Mouse (Mus musculus): ENCODE results near the gene Rnf39. TPM values are rescaled to one million over a fixed set of nuclear protein-coding genes. Genes with fewer than 3 reads are reported as not detected.
A peak's percentile ranks its signal among the peaks of the same experiment; 100 is the strongest.

Rnf39 gene
- polyA plus RNA-seq (2015; fragmentation: Nextera tagmentation; extraction: Ambion mirVana) = 48.9 and 53.1 TPM in 2 replicates

GRCm38 (mm10) chr17:36942791-36943471, at the start of gene Rnf39:
TSS of gene Rnf39 (plus strand) at chr17:36942918.
- ATAC-seq (ENCODE audit: low FRiP score, low TSS enrichment) (peak; percentile 75), DNase-seq (ENCODE audit: low spot score) (peak; percentile 57)
- Histone ChIP-seq H3K4me2 (replicated peaks; ENCODE audit: low read depth) (peak within 1 kb of the TSS; percentile 73), H3K9ac (ENCODE audit: low read length) (peak within 1 kb of the TSS; percentile 69), H3K4me3 (ENCODE audit: low read depth, low read length) (peak within 1 kb of the TSS; percentile 50), H3K27me3 (ENCODE audit: control insufficient read depth, insufficient read depth, low read length) (no peaks in the 10 kb centered on the region; the same call in 1 of the 2 replicates), H3K36me3 (ENCODE audit: control insufficient read depth, insufficient read depth, low read length) (no peaks in the 10 kb centered on the region), H3K4me1 (replicated peaks; ENCODE audit: control insufficient read depth, insufficient read depth) (no peaks in the 10 kb centered on the region), H3K27ac (replicated peaks) (peak within 1 kb of the TSS; percentile 67), H3K9me3 (ENCODE audit: control insufficient read depth, low read length) (no peaks in the 10 kb centered on the region)
- 2% methylated on average over 56 of the region's 59 CpGs for WGBS
- TF ChIP-seq CTCF (IDR thresholded peaks at IDR 0.05; ENCODE audit: low read depth) (no peak), EP300 (optimal IDR thresholded peaks at IDR 0.05) (no peak)

- Histone ChIP-seq H3K36me3 (ENCODE audit: control insufficient read depth, insufficient read depth, low read length) (no peaks in the 10 kb centered on the region), H3K4me1 (replicated peaks; ENCODE audit: control insufficient read depth, insufficient read depth) (no peaks in the 10 kb centered on the region), H3K9ac (ENCODE audit: low read length) (no peak overlapping the region), H3K9me3 (ENCODE audit: control insufficient read depth, low read length) (no peaks in the 10 kb centered on the region), H3K4me2 (replicated peaks; ENCODE audit: low read depth) (no peak overlapping the region), H3K27ac (replicated peaks) (no peak overlapping the region), H3K27me3 (ENCODE audit: control insufficient read depth, insufficient read depth, low read length) (no peaks in the 10 kb centered on the region), H3K4me3 (ENCODE audit: low read depth, low read length) (no peak overlapping the region)
- no peak for ATAC-seq (ENCODE audit: low FRiP score, low TSS enrichment)
- DNase-seq (ENCODE audit: low spot score) = no peak
- TF ChIP-seq CTCF (IDR thresholded peaks at IDR 0.05; ENCODE audit: low read depth) = no peak
- TF ChIP-seq EP300 (optimal IDR thresholded peaks at IDR 0.05) = no peak
- 49% methylated on average over 5 of the region's 5 CpGs for WGBS
Observed at GRCm38 (mm10) chr17:36893387-36893786, 49.3 kb upstream of the Rnf39 start.

- Histone ChIP-seq H3K27me3 (ENCODE audit: control insufficient read depth, insufficient read depth, low read length) (no peaks in the 10 kb centered on the region), H3K27ac (replicated peaks) (no peak overlapping the region)
Observed at GRCm38 (mm10) chr17:36896583-36896982, 46.1 kb upstream of the Rnf39 start.

GRCm38 (mm10) chr17:36897065-36897464, 45.7 kb upstream of the Rnf39 start:
- Histone ChIP-seq H3K27ac (replicated peaks) (no peak overlapping the region), H3K27me3 (ENCODE audit: control insufficient read depth, insufficient read depth, low read length) (no peaks in the 10 kb centered on the region), H3K9me3 (ENCODE audit: control insufficient read depth, low read length) (no peaks in the 10 kb centered on the region), H3K4me1 (replicated peaks; ENCODE audit: control insufficient read depth, insufficient read depth) (no peaks in the 10 kb centered on the region), H3K36me3 (ENCODE audit: control insufficient read depth, insufficient read depth, low read length) (no peaks in the 10 kb centered on the region), H3K9ac (ENCODE audit: low read length) (no peak overlapping the region), H3K4me2 (replicated peaks; ENCODE audit: low read depth) (no peak overlapping the region), H3K4me3 (ENCODE audit: low read depth, low read length) (no peak overlapping the region)
- TF ChIP-seq EP300 (optimal IDR thresholded peaks at IDR 0.05) (no peak), CTCF (IDR thresholded peaks at IDR 0.05; ENCODE audit: low read depth) (no peak)
- no peak for ATAC-seq (ENCODE audit: low FRiP score, low TSS enrichment)
- no peak for DNase-seq (ENCODE audit: low spot score)

More at GRCm38 (mm10) chr17:36896583-36896982, 46.1 kb upstream of the Rnf39 start:
- H3K9me3 ChIP-seq (ENCODE audit: control insufficient read depth, low read length) = no peaks in the 10 kb centered on the region
- no peak overlapping the region for H3K4me3 ChIP-seq (ENCODE audit: low read depth, low read length)
- TF ChIP-seq CTCF (IDR thresholded peaks at IDR 0.05; ENCODE audit: low read depth) (peak; percentile 74), EP300 (optimal IDR thresholded peaks at IDR 0.05) (no peak)
- ATAC-seq (ENCODE audit: low FRiP score, low TSS enrichment) (no peak), DNase-seq (ENCODE audit: low spot score) (peak; percentile 51)
- H3K9ac ChIP-seq (ENCODE audit: low read length) = no peak overlapping the region
- no peaks in the 10 kb centered on the region for H3K36me3 ChIP-seq (ENCODE audit: control insufficient read depth, insufficient read depth, low read length)
- H3K4me1 ChIP-seq (replicated peaks; ENCODE audit: control insufficient read depth, insufficient read depth) = no peaks in the 10 kb centered on the region
- H3K4me2 ChIP-seq (replicated peaks; ENCODE audit: low read depth) = no peak overlapping the region
- 77% methylated on average over 1 of the region's 1 CpGs for WGBS

- Histone ChIP-seq H3K4me2 (replicated peaks; ENCODE audit: low read depth) (no peak within 1 kb of the TSS), H3K4me3 (ENCODE audit: low read depth, low read length) (no peak within 1 kb of the TSS), H3K27ac (replicated peaks) (0 out of 2 replicates have a peak within 1 kb of the TSS, but pooled peaks have one; percentile 30), H3K27me3 (ENCODE audit: control insufficient read depth, insufficient read depth, low read length) (no peaks in the 10 kb centered on the region), H3K9me3 (ENCODE audit: control insufficient read depth, low read length) (no peaks in the 10 kb centered on the region), H3K4me1 (replicated peaks; ENCODE audit: control insufficient read depth, insufficient read depth) (no peaks in the 10 kb centered on the region), H3K9ac (ENCODE audit: low read length) (no peak within 1 kb of the TSS), H3K36me3 (ENCODE audit: control insufficient read depth, insufficient read depth, low read length) (no peaks in the 10 kb centered on the region)
- TF ChIP-seq EP300 (optimal IDR thresholded peaks at IDR 0.05) (no peak), CTCF (IDR thresholded peaks at IDR 0.05; ENCODE audit: low read depth) (no peak)
- WGBS = 51% methylated on average over 6 of the region's 6 CpGs
- ATAC-seq (ENCODE audit: low FRiP score, low TSS enrichment) (peak; percentile 45; the same call in 1 of the 2 replicates), DNase-seq (ENCODE audit: low spot score) (no peak)
Observed at GRCm38 (mm10) chr17:36897552-36898205, 45.0 kb upstream of the Rnf39 start, which contains the start of gene Trim31. TSS of gene Trim31 (plus strand) at chr17:36898118.

GRCm38 (mm10) chr17:36899376-36899775, 43.3 kb upstream of the Rnf39 start:
- Histone ChIP-seq H3K27me3 (ENCODE audit: control insufficient read depth, insufficient read depth, low read length) (no peaks in the 10 kb centered on the region), H3K27ac (replicated peaks) (no peak overlapping the region), H3K4me3 (ENCODE audit: low read depth, low read length) (no peak overlapping the region), H3K36me3 (ENCODE audit: control insufficient read depth, insufficient read depth, low read length) (no peaks in the 10 kb centered on the region), H3K9ac (ENCODE audit: low read length) (no peak overlapping the region), H3K4me1 (replicated peaks; ENCODE audit: control insufficient read depth, insufficient read depth) (no peaks in the 10 kb centered on the region), H3K9me3 (ENCODE audit: control insufficient read depth, low read length) (no peaks in the 10 kb centered on the region), H3K4me2 (replicated peaks; ENCODE audit: low read depth) (no peak overlapping the region)
- ATAC-seq (ENCODE audit: low FRiP score, low TSS enrichment) (no peak), DNase-seq (ENCODE audit: low spot score) (no peak)
- WGBS = 80% methylated on average over 4 of the region's 4 CpGs
- TF ChIP-seq CTCF (IDR thresholded peaks at IDR 0.05; ENCODE audit: low read depth) (no peak), EP300 (optimal IDR thresholded peaks at IDR 0.05) (no peak)
